Mouse (Mus musculus) neural tube, embryonic 11.5 days (tissue): ENCODE measurements around the gene Plk5. TPM values are rescaled to one million over a fixed set of nuclear protein-coding genes. Genes with fewer than 3 reads are reported as not detected.

Experiments used
- ATAC-seq: fragments of 200-750 bp; cut with Nextera tagmentation; 2 replicates; pipeline ENCODE4 v1.8.0; 2017; ENCODE audit warnings: moderate number of reproducible peaks, mild to moderate bottlenecking, moderate TSS enrichment, moderate library complexity; ENCODE audit not compliant: insufficient read depth, low FRiP score, low TSS enrichment
- DNase-seq: peaks from one replicate; pipeline ENCODE4 v3.0.0-alpha.2; 2015; ENCODE audit warnings: low spot score
- H3K27ac ChIP-seq: fragments of 300-500 bp; sonication (generic); 2 replicates; pipeline ENCODE4 v1.5.1; 2014; ENCODE audit warnings: low read depth, mild to moderate bottlenecking, low read length
- H3K27me3 ChIP-seq: fragments of 300-500 bp; sonication (generic); 2 replicates; pipeline ENCODE4 v1.6.1; 2014; ENCODE audit warnings: mild to moderate bottlenecking, low read length, mixed read lengths; ENCODE audit not compliant: control insufficient read depth, insufficient read depth
- H3K36me3 ChIP-seq: fragments of 300-500 bp; sonication (generic); 2 replicates; pipeline ENCODE4 v1.6.1; 2014; ENCODE audit warnings: mild to moderate bottlenecking, low read length, moderate library complexity, mixed read lengths; ENCODE audit not compliant: control insufficient read depth, insufficient read depth
- H3K4me1 ChIP-seq: fragments of 300-500 bp; sonication (generic); 2 replicates; pipeline ENCODE4 v1.6.1; 2014; ENCODE audit warnings: low read length, mixed read lengths; ENCODE audit not compliant: control insufficient read depth, insufficient read depth
- H3K4me2 ChIP-seq: fragments of 300-500 bp; sonication (generic); 2 replicates; pipeline ENCODE4 v1.6.1; 2014; ENCODE audit warnings: low read depth, mild to moderate bottlenecking, moderate library complexity
- H3K4me3 ChIP-seq: fragments of 300-500 bp; sonication (generic); 2 replicates; pipeline ENCODE4 v1.5.1; 2014; ENCODE audit warnings: low read depth, low read length
- H3K9ac ChIP-seq: fragments of 300-500 bp; sonication (generic); 2 replicates; pipeline ENCODE4 v1.6.1; 2014; ENCODE audit warnings: mild to moderate bottlenecking, low read length
- H3K9me3 ChIP-seq: fragments of 300-500 bp; sonication (generic); 2 replicates; pipeline ENCODE4 v1.6.1; 2016; ENCODE audit warnings: low read length; ENCODE audit not compliant: control insufficient read depth
- WGBS: fragments of 180-500 bp; shearing (Covaris S2); extraction: QIAGEN DNeasy Blood & Tissue Kit; methylation state at CpG from one replicate; pipeline ENCODE4 v1.1.7; 2014; 5-methylcytosine and 5-hydroxymethylcytosine counted together
- polyA plus RNA-seq: library from polyadenylated mRNA; unstranded; fragments of >200 nt; fragmentation: Nextera tagmentation; extraction: Ambion mirVana; gene quantifications from 2 replicates; pipeline ENCODE4 v1.2.1, GENCODE M21; 2014

Gene Plk5
- polyA plus RNA-seq, 1 experiment from 2014 or later: 0.17 TPM

GRCm38 (mm10) chr10:80363734-80364133 is 7.5 kb downstream of the Plk5 start:
- Histone ChIP-seq H3K27me3 (peaks cover 8% of the 10 kb centered on the region), H3K9ac (no peak overlapping the region; the same call in 1 of the 2 replicates), H3K9me3 (no peaks in the 10 kb centered on the region), H3K36me3 (no peaks in the 10 kb centered on the region), H3K27ac (no peak overlapping the region), H3K4me1 (no peaks in the 10 kb centered on the region), H3K4me2 (no peak overlapping the region), H3K4me3 (no peak overlapping the region)
- 48% methylated on average over 6 of the region's 6 CpGs for WGBS
- DNase-seq: no peak
- ATAC-seq: no peak

- no peak overlapping the region for H3K4me3 ChIP-seq
- 70% methylated on average over 6 of the region's 6 CpGs for WGBS
- no peak overlapping the region for H3K4me2 ChIP-seq
- H3K9ac ChIP-seq: no peak overlapping the region
- H3K36me3 ChIP-seq: no peaks in the 10 kb centered on the region
- ATAC-seq (no peak), DNase-seq (no peak)
- no peaks in the 10 kb centered on the region for H3K9me3 ChIP-seq
- no peaks in the 10 kb centered on the region for H3K4me1 ChIP-seq
- no peak overlapping the region for H3K27ac ChIP-seq
- H3K27me3 ChIP-seq: no peaks in the 10 kb centered on the region
Measured at GRCm38 (mm10) chr10:80365736-80366135, 9.5 kb downstream of the Plk5 start.

- Histone ChIP-seq H3K9ac (no peak overlapping the region), H3K9me3 (no peaks in the 10 kb centered on the region), H3K27ac (no peak overlapping the region), H3K27me3 (no peaks in the 10 kb centered on the region), H3K4me1 (no peaks in the 10 kb centered on the region), H3K4me3 (no peak overlapping the region), H3K36me3 (no peaks in the 10 kb centered on the region), H3K4me2 (no peak overlapping the region)
- ATAC-seq (no peak), DNase-seq (no peak)
- WGBS: 71% methylated on average over 5 of the region's 5 CpGs
Measured at GRCm38 (mm10) chr10:80367954-80368353, 11.7 kb downstream of the Plk5 start.

DNA sequence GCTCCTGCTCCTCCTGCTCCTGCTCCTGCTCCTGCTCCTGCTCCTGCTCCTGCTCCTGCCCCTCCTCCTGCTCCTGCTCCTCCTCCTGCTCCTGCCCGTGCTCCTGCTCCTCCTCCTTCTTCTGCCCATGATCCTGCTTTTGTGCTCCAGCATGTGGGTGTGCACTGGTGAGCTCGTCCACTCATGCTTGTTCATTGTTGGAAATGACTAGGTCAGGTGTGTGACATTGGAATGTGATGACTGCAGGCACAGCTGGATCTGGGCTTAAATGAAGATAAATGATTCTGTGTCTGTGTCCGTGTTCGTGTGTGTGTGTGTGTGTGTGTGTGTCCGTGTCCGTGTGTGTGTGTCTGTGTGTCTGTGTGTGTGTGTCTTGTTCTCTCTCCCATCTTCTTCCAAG is 12.1 kb downstream of the Plk5 start:
- WGBS: 86% methylated on average over 6 of the region's 6 CpGs
- Histone ChIP-seq H3K36me3 (no peaks in the 10 kb centered on the region), H3K4me3 (no peak overlapping the region), H3K4me1 (no peaks in the 10 kb centered on the region), H3K4me2 (no peak overlapping the region), H3K27me3 (no peaks in the 10 kb centered on the region), H3K27ac (no peak overlapping the region), H3K9me3 (no peaks in the 10 kb centered on the region), H3K9ac (no peak overlapping the region)
- no peak for ATAC-seq
- DNase-seq: no peak

DNA sequence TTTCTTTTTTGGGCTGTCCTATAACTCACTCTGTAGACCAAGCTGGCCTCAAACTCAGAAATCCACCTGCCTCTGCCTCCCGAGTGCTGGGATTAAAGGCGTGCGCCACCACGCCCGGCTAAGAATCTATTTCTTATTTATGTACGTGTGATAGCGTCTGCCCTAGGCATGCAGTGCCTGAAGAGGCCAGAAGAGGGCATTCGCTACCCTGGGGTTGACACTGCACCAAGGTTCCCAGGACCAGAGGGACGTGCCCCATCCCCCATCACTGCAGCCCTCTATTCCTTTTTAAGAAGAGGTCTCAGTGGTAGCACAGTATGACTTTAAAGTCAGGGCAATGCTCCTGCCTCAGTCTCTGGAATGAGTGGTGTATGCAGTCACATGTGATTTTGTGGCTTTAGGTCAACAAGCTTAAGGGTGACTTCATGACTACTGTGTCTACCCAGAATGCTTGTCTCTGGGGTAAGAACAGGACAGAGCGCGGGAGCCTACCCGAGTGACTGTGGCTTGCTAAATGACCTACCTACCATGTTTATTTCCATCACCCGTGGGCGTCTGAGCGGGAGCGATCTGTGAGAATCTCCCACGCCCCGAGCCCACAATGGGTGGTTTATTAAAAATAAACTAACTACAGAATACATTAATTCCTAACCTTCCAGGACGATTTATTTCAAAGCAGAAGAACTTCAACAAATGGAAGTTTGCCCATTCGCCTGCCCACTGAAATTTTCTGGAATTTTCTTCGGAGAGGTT is 13.9 kb downstream of the Plk5 start:
- no peak overlapping the region for H3K4me3 ChIP-seq
- H3K27ac ChIP-seq: no peak overlapping the region
- H3K4me1 ChIP-seq: no peaks in the 10 kb centered on the region
- no peak overlapping the region for H3K9ac ChIP-seq
- 84% methylated on average over 21 of the region's 21 CpGs for WGBS
- H3K36me3 ChIP-seq: no peaks in the 10 kb centered on the region
- ATAC-seq (no peak), DNase-seq (no peak)
- no peaks in the 10 kb centered on the region for H3K27me3 ChIP-seq
- H3K4me2 ChIP-seq: no peak overlapping the region
- H3K9me3 ChIP-seq: no peaks in the 10 kb centered on the region

- ATAC-seq: peak; percentile 71; the same call in 1 of the 2 replicates
- DNase-seq: peak; percentile 72
- Histone ChIP-seq H3K27me3 (no peaks in the 10 kb centered on the region), H3K4me2 (peak overlapping the region; percentile 17; the same call in 1 of the 2 replicates), H3K27ac (no peak overlapping the region), H3K4me3 (no peak overlapping the region), H3K9me3 (no peaks in the 10 kb centered on the region), H3K9ac (no peak overlapping the region), H3K4me1 (no peaks in the 10 kb centered on the region), H3K36me3 (no peaks in the 10 kb centered on the region)
- 4% methylated on average over 12 of the region's 12 CpGs for WGBS
Measured at GRCm38 (mm10) chr10:80371411-80371966, 15.2 kb downstream of the Plk5 start.

DNA sequence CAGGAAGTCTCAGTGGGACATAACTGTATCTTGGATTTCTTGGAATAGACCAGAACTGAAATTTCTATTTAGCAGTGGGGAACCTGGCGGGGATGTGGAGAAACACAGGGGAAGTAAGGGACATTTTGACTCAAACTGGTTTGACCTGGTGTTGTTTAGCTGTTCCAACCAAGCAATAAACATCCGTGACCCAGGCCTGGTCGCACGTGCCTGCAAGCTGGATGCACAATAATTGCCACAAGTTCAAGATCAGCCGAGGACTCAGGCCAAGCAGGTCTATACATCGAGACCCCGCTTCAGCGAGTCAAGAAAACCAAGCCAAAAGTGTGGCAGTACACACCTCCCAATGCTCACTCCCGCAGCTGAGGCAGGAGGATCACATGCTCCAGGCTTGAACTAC is 15.7 kb downstream of the Plk5 start:
- no peaks in the 10 kb centered on the region for H3K27me3 ChIP-seq
- WGBS: 60% methylated on average over 9 of the region's 9 CpGs
- H3K27ac ChIP-seq: no peak overlapping the region
- no peak overlapping the region for H3K4me2 ChIP-seq
- H3K4me3 ChIP-seq: no peak overlapping the region
- H3K9ac ChIP-seq: no peak overlapping the region
- ATAC-seq (no peak), DNase-seq (no peak)
- no peaks in the 10 kb centered on the region for H3K36me3 ChIP-seq
- H3K4me1 ChIP-seq: no peaks in the 10 kb centered on the region
- H3K9me3 ChIP-seq: no peaks in the 10 kb centered on the region

GRCm38 (mm10) chr10:80372706-80373105 is 16.4 kb downstream of the Plk5 start:
- H3K27ac ChIP-seq: no peak overlapping the region
- H3K9ac ChIP-seq: no peak overlapping the region
- no peak for ATAC-seq
- WGBS: 82% methylated on average over 6 of the region's 6 CpGs
- no peak overlapping the region for H3K4me2 ChIP-seq
- no peaks in the 10 kb centered on the region for H3K4me1 ChIP-seq
- no peak for DNase-seq
- H3K4me3 ChIP-seq: no peak overlapping the region
- no peaks in the 10 kb centered on the region for H3K36me3 ChIP-seq
- H3K27me3 ChIP-seq: no peaks in the 10 kb centered on the region
- no peaks in the 10 kb centered on the region for H3K9me3 ChIP-seq

DNA sequence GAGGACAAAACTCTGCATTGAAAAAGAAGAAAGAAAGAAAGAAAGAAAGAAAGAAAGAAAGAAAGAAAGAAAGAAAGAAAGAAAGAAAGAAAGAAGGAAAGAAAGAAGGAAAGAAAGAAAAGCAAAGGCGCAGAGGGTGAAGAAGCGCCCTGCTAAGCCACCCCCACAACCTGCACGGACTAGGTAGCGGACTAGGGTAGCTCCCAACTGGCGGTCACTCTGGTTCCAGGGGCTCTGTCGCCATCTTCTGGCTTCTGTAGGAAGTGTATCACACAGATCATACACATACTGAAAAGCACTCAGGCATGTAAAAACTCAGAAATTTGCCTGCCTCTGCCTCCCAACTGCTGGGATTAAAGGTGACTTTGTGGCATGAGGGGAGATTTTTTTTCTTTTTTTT is 17.8 kb downstream of the Plk5 start:
- H3K4me3 ChIP-seq: no peak overlapping the region
- H3K27me3 ChIP-seq: no peaks in the 10 kb centered on the region
- no peak overlapping the region for H3K27ac ChIP-seq
- ATAC-seq (no peak), DNase-seq (no peak)
- no peak overlapping the region for H3K4me2 ChIP-seq
- 19% methylated on average over 6 of the region's 6 CpGs for WGBS
- no peaks in the 10 kb centered on the region for H3K4me1 ChIP-seq
- H3K9ac ChIP-seq: no peak overlapping the region
- no peaks in the 10 kb centered on the region for H3K9me3 ChIP-seq
- H3K36me3 ChIP-seq: no peaks in the 10 kb centered on the region
